Mouse (Mus musculus): ENCODE measurements around the gene 2310034C09Rik.

GRCm38 (mm10) chr16:88774106-88774505, 15.5 kb downstream of the 2310034C09Rik start, which contains the start of gene 2310057N15Rik:
- TF ChIP-seq POLR2A (IDR thresholded peaks at IDR 0.05; ENCODE audit: control insufficient read depth, low read depth, low read length) (no peak), CTCF (IDR thresholded peaks at IDR 0.05; ENCODE audit: control insufficient read depth, insufficient read depth, insufficient replicate concordance, low read depth, low read length) (no peak)
